Mouse (Mus musculus) urinary bladder, postnatal 36 days (tissue): Measurements from ENCODE around the gene Klhl32.
"Not testable (repeated sequence)": the region's sequence is repeated elsewhere in the genome, so short reads cannot be mapped to it uniquely, and the experiment has no call there.

Experiments
- DNase-seq, 2 experiments: peaks; one replicate each; pipeline ENCODE4 v3.0.0; 2022; ENCODE audit warnings: low spot score in 2 of 2, mixed read lengths in 1 of 2

Gene Klhl32

DNA sequence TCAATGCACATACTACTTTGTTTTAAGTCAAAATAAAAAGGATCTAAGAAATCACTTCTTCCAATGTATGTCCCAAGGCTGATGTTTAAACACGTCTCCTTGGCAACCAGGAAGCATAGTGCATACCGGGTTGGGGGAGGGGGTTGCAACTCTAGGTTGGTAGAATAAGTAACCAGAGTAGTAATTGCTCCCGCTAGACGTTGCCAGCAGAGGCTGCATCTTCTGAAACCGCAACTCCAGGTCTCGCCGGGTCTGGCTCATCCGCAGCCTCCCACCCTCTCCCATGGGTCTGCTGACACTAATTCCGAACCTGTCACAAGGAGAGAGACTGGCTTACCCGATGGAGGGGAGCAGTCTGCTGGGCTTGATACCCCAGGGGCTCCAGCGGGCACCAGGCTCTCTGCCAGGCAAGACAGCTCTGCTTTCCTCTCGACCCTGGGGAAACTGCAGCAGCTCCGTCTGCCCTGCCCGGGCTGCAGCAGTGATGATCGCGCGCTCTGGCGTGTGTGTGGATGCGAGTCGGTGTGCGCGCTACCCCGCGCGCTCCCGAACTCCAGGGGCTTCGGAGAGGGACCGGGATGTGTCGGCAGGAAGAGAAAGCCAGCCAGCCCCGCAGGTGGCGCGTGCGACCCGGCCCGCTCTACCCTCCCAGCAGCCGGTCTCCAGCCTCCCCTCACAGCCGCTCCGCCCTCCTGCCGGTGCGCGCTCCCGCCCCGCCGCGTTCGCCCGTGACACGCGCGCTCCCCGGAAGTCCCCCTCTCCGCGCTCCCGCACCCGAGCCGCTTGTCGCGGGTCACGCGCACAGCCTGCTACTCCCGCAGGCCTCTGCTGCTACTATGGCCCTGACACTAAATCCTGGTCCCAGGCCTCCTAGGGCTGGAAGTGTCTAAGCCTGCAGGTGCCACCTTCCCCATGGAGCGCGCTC lies at the start of gene Klhl32:
TSS of gene Klhl32 (minus strand) at position 724 of the 925 bp plus-strand sequence.
- DNase-seq: peak; percentile 26 to 47

DNA sequence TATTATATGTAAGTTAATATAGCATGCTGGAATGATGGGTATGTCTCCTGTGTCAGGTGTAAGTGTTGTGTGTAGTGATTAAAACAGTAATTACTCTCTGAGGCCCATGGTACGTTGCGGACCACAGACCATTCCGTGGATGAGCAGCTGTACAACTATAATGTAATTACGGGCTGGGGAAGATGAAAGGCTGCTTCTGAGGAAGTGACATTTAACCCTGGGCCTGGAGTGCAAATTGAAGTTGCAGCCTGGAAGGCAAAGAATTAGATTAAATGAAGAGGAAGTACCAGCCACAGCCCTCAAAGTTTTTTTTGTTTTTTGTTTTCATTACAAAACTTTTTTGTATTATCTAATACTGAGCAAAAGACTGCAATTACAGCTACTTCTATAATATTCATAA lies 48.2 kb upstream of the Klhl32 start:
- no peak for DNase-seq

DNA sequence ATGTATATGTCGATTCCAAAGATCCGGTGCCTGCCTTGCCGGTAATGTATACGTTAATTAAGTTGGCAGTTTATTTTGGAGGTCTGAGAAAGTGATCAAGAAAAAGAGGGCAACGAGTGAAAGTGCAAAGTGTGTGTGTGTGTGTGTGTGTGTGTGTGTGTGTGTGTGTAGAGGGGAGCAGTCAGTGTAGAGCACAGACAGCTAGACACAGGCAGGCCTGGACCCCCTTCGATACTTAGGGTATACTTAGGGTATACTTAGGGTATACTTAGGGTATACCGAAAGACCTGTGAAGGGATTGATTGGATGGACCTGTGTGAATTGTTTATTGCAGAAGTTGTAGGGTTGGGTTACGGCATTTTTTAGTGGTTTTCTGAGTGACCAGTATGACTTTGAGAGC lies 47.7 kb upstream of the Klhl32 start:
- DNase-seq: no peak

DNA sequence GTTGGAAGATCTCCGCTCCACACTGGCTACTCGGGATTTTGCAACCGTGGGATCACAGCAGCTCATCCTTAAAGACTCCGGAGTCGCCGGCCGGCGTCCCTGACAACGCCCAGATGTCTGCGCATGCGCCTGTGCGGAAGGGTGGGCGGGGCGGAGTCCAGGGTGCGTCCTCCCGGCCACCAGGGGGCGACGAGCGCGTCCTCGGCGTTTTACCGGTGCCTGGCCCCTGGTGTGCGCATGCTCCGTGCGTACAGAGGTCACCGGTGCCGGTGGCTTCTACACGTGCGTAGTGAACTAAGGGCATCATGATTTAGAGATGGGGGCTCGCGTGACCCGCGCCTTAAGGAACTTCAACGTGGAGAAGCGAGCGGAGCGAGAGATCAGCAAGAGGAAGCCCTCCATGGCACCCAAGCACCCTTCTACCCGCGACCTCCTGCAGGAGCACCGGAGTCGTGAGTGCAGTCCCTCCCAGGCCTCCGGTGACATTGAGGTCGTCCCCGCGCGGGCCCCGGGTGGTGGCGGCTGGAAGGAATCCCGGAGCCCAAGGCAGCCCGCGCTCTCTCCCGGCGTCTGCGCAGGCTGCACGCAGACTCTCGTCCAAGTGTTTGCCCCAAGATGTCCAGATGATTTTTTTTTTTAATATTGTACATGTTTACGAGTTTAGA lies 47.1 kb upstream of the Klhl32 start, which contains the start of gene Ndufaf4:
TSS of gene Ndufaf4 (plus strand) at position 233 of the 665 bp plus-strand sequence.
- DNase-seq: peak; percentile 95 to 98

DNA sequence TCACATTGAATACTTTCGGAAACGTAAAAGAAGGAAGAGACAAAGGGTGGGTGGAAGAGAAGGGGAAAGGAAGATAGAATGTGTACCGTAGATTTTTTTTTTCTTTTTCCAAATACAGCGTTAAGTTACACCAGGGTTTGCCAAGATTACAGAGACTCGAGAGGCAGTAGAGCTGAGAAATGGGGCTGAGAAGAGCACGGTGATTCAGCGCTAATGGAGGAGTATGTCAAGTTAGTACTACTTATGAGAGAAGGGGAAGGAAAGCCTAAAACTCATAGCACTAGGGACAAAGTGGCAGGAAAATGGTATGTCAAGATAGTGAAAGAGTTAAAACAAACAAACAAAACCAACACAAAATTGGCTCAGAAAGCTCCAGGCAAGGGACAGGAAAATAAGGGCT lies 46.4 kb upstream of the Klhl32 start:
- no peak for DNase-seq

DNA sequence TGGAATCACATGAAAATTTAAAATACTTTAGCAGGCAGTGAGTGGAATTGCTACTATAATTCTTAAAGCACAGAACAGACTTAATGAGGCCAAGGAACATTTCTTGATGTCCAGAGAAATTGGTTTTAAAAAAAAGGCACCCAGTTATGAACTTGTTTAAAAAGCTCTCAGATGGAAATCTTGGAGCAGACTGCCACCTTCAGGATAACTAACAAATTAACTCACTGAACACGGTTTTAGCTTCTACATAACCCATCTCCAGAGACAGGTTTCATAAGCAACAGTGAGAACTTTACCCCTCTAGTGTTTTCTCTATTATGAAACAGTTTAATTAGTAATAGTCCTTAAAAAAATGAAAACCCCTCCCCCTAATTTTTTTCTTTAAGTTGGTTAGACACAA lies 45.9 kb upstream of the Klhl32 start:
- no peak for DNase-seq

DNA sequence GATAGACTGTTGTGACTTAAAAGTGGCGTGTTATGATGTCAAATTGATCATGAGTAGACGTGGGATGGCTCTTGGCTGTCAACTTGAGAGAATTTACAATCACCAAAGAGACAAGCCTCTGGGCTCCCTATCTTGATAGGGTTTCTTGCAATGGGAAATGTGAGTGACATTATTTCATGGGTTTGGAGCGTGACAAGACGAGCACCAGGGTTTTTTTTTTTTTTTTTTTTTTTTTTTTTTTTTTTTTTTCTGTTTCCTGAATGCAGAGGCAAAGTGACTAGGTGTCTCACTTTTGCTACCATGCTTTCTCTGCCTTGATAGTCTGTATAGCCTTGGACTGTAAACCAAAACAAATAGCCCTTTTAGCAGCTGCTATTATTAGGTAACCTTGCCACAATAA lies 43.7 kb upstream of the Klhl32 start:
- DNase-seq: no peak

DNA sequence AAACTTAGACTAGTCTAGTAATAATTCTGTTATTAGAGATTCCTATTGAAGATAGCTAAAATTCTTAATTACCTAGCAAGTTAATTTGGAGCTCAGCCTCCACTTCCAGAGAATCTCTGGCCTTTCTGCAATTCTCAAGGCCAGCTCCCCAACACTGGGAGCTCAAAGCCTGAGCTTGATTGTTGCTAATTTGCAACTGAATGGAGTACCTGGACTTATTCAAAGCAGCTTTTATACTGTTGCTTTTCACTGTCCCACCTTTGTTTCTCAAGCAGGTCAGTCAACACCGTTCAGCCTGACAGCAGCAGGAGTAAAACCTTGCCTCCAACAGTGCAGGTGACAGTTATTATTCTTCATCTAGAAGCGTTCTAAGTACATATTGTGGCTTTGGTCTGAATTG lies 41.4 kb upstream of the Klhl32 start:
- DNase-seq: not testable (repeated sequence)

DNA sequence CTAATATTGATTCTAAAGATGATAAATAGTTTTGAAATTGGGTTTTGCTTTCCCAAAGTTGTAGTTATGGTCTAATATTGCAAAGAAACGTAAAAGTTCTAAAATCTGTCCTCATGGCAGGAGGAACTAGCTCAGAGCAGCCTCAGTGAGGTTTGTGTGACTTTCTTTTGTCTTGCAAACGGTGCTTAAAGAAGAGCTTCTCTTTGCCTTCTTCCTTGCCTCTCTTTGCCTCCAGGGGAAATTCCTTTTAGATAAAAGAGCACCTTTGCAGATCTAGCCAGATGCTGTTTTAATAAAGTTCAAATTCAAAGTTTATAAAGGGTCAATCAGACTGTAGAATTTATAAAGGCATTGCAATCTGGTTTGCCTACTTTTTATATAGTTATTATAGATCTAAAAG lies 38.5 kb upstream of the Klhl32 start:
- not testable (repeated sequence) for DNase-seq

DNA sequence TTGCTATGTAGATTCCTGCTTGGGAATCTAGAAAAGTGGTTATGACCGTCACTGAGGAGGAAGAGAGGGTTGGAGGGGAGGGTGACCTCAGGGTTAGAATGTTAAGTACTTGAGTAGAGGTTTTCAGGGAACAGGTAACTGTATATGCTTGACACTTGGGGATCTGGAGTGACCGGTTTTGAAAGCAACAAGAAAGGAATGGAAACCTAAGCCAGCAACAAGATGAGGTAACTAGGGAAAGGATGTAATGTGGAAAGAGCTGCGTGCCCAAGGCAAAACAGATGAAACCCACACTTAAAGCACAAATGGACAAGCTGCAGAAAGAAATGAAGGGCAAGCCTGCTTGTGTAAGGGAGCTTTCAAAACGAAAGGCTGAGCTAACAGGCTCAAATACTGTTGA lies 18.3 kb upstream of the Klhl32 start:
- no peak for DNase-seq

DNA sequence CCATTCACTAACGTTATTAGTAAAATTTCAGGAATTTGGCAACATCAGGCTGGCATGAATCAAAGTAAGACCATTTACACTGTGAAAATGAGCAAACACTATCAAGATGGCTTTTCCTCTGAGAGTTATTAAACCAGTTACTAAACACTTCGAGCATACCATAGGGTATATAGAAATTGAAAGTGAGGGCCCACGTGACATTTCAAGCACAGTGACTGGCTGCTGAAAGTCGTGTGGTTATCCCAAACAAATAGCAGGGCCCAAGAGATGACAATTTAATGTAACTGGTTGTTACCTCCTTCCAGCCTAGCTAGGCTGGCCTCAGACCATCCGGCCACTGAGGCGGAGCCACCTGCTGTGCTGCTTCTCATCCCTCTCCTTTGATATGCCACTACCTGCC lies 14.8 kb upstream of the Klhl32 start:
- DNase-seq: no peak

DNA sequence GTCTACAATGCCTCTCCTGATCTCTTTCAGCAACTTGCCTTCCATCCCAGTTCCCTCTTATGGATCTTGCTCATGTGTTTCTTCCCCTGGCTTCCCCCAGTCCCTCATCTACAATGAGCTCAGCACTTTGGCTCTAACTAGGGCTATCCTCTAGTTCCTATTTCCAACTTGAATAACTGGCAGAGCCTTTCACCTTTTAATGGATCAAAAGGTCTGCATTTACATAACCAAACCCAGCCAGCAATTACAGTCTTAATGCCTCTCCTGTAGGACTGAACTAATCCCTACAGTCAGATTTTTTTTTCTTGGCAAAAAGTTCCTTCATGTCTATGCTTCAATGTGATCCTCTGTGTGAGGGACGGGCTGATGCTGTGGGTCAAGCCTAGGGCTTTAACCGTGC lies 3.5 kb downstream of the Klhl32 start:
- DNase-seq: no peak

DNA sequence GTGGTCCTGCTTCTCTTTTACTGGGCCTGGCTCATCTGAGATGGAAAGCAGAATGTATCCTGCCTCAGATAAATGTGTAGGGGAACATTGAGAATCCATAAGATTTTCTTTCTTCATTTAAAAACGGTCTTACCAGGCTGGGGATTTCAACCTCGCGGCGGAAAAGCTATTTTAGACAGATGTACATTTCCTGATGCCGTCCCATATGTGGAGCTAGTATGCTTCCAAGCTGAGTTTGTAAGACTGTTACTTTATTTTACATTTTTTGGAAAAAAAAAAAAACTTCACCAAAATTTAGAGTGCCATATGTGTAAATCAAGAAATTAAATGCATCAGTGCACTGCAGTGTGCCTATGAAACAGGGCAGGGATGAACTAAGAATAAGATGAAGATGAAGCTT lies 5.4 kb downstream of the Klhl32 start:
- DNase-seq: no peak

DNA sequence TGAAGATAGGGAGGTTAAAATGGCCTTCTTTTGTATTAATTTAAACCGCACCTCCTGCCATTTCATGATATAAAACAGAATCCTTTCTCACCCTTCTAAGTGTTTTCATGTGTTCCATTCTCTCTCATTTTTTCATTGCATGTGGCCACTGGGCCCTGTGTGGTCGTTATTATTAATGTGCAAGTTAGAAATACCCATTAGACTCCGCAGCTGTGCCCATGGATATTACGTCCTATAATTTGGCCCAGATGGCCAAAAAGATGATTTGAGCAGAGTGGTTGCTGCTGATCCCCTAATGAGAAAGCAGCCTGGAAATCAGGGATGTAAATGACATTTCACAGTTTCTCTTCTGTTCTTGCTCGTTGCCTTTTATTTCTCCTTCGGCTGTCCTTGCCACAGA lies 12.4 kb downstream of the Klhl32 start:
- DNase-seq: no peak

DNA sequence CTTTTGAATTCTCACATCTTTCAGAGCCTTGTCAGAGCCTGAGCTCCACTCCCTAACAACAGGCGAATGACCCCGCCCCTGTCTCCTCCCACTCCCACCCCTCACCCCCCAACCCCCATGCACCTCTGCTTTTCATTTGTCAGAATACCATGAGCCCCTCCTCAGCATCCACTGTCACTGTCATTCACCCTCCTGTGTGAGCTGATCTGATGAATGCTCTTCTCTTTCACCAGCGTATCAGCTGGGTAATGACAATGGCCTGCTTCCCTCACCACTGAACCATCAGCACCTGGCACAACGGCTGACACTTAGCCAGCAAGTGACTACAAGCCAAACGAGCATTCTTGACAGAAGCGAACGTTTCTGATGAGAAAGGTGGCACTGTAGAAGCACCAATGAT lies 15.4 kb downstream of the Klhl32 start:
- DNase-seq: no peak

DNA sequence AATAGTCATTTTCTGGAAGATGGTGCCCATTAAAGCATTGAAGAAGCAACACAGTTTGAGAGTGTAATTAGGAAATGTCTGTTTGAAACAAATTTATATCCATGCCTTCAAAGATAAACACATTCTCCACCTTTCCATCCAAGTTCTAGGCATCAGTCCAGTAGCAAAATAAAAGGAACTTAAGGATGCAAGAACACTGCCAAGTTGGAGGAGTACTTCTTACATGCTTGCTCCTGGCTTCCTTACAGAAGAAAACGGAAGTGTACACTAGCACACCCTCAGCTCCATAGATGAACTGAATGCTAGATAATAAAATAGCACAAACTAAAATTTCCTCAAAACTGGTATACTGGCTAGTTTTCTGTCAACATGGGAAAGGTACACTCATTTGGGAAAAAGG lies 42.6 kb downstream of the Klhl32 start:
- no peak for DNase-seq

DNA sequence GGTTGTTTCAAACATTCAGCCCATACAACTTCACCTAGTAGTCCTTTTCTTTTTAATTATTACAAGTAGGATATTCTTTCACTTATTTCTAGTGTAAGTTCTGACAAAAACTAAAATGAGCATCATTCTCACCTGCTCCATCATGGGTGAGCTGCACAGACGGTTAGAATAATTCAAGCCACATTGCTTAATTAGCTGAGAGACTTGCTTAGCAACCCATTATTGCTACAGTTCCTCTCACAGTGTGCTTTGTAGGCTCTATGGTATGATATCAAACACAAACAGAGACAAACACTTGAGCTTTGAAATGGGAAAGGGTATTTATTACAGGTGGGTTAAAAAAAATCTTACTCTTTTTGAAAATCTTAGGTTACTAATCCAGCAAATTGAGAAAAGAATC lies 49.0 kb downstream of the Klhl32 start:
- DNase-seq: no peak

DNA sequence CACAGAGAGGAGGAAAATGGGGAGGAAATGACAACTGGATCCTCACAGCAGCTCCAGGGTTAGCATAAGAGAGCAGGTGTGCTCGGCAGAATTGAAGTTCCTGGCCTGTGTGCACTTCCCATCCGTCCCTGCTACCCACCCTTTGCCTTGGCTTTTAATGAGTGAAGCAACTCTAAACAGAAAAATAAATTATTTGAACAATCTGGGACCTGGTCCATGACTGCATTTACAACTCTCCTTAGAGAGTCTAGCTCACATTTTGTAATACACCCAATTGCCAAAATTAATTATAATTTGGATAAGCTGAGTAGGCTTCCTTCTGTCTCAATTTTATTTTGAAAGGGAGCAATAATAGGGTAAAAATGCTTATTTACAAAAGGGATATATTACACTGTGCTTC lies 49.6 kb downstream of the Klhl32 start:
- DNase-seq: no peak

DNA sequence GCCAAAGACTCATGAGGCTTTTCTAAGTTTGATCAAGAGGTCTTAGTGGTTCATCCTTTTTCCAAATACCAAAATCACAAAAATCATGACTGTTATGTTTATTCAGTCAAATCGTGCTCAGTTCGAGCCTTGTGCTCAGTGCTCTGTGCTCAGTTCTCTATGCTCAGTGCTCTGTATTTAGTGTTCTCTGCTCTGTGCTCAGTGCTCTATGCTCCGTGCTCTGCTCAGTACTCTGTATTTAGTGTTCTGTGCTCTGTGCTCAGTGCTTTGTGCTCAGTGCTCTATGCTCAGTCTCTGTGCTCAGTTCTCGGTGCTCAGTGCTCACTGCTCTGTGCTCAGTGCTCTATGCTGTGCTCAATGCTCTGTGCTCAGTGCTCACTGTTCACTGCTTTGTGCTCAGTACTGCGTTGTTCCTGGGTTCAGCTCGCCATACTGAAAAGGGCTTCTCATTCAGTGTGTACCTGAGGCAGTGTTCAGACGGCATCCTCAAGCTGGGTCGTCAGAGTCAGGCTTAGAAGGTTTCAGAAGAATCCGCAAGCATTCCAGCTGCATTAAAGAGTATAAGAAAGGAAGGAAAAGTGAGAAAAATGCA lies 50.5 kb downstream of the Klhl32 start:
- DNase-seq: no peak

DNA sequence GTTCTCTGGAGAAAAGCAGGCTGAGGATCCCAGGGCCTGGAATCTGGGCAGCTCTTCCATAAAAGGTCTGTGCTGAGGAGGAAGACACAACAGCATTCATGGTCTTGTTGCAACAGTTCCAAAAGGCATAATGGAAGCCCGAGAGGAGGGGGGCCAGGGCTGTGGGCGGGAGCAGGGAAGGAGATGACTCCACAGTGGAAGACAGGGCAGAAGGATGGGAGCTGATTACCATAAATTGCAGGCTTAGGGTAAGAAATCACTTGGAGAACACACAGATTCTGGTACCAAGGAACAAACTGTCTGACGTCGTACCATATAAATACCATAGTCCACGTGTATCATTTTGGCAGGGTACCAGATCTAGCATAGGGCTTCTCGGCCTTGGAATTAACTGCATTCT lies 51.9 kb downstream of the Klhl32 start:
- peak in 1 of 2 experiments; percentile 2 for DNase-seq

DNA sequence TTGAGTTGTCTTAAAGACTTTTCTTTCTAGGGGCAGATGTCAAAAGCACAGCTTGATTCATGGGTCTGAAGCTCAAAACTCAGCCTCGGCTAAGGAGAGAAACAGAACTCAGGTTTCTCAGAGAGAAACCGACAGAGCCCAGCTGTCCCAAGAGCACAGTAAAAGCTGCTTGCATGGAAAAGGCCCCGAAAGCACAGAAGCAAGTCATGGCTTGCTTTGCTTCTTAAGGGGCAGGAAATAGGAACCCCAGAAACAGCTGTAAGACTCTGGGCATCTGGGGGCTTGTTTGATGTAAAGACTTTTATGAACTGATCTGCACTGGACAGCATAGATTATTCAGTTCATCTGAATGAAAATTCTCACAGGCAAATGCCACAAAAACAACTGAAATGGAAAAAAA lies 53.1 kb downstream of the Klhl32 start:
- DNase-seq: no peak

DNA sequence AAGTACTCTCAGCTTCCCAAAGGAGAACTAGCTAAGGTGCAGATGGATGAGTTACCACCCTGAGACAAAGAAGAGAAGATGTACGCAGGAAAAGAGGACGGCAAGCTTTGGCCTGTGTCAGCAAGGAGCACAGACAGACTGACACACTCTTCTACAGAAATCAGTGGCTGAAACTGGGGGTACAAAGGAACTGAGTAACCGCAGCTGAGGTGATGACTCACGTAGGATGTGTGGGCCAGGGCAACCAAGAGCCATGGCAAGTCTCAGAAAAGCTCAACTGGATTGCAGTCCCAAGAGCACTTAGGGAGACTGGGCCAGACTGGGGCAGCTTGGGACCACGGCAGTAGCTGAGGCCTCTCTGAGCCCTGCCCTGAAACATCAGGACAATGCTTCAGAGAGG lies 53.6 kb downstream of the Klhl32 start:
- DNase-seq: no peak

DNA sequence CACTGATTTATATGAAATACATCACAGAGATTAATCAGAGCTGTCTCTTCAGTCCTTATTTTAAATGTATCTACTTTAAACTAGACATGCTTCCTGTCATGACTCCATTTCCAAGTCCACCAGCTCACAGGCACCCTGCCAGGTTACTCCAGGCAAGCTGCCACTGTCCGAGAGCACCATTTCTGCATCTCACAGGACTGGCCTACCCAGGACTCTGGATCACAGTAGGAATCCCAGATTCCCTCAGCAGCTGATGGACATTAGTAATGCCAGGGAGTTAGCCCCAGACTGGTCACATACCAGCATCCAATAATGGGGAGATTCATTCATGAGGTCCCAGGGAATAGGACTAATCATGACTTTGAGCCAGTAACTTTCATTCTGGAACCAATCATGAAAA lies 54.7 kb downstream of the Klhl32 start:
- peak in 1 of 2 experiments; percentile 20 for DNase-seq
